Mouse (Mus musculus) brain, embryonic 18.5 days (tissue): ENCODE measurements at regions not wholly inside any gene's neighbourhood (a gene's known extent, or its start where the extent isn't known, plus 50 kb on each side); places are given as distances from the start of the nearest gene placed in this dataset.
"Not testable (repeated sequence)": the region's sequence is repeated elsewhere in the genome, so short reads cannot be mapped to it uniquely, and the experiment has no call there.

Source experiments
- DNase-seq: peaks from one replicate; pipeline ENCODE4 v3.0.0-alpha.2; 2012; ENCODE audit warnings: low read depth, low spot score

- DNase-seq, result no peak
These were observed 232.2 kb downstream of the Utp18 start for GRCm38 (mm10) chr11:93653401-93653800.

GRCm38 (mm10) chr11:93651966-93652365, 233.6 kb downstream of the Utp18 start:
- DNase-seq, result not testable (repeated sequence)
